Mouse (Mus musculus) thymus, postnatal 10 days (tissue): ENCODE measurements around the gene Slc6a12.

Experiments
- DNase-seq, 2 experiments: peaks; one replicate each; pipeline ENCODE4 v3.0.0; 2021; ENCODE audit warnings: low spot score in 2 of 2

Gene Slc6a12

DNA sequence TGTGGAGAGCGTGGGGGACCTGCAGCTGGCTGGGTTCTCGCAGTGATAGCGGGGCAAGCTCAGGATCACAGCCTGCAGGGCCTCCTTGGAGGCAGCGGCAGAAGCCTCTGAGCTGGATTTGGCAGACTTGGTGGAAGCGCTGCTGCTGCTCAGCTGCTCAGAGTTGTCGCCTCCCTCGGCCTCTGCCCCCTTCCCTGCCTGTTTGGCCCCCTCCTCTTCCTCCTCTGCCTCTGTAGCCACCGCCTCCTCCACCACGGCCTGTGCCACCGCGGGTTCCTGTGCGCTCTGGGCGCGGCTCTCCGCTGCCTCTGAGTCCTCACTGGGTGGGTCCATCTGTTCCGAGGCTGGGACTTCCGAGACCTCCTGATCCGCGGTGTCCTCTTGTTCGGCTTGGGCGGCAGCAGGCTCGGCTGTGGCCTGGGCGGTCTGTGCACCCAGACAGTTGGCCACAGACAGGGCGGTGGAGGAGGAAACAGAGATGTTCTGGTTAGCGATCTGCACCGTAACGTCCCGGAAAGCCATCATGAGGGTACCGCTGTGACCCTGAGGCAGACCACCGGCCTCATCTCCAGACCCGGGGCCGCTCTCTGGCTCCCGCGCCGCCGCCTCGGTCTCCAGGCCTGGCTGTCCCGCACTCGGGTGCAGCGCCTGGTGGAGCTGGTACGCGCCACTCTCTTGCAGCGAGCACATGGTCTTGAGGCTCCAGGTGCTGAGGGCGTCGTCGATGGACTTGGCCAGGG, 69.9 kb downstream of the Slc6a12 start:
- no peak for DNase-seq
